Mouse (Mus musculus) monocyte, adult 2 months (primary cell): ENCODE measurements around the gene Diaph3.
"Not testable (repeated sequence)": the region's sequence is repeated elsewhere in the genome, so short reads cannot be mapped to it uniquely, and the experiment has no call there.

Experiments
- DNase-seq, 2 experiments: peaks; one replicate each; pipeline ENCODE4 v3.0.0; 2022; ENCODE audit warnings: low spot score in 2 of 2, low read depth in 1 of 2

Diaph3 gene

DNA sequence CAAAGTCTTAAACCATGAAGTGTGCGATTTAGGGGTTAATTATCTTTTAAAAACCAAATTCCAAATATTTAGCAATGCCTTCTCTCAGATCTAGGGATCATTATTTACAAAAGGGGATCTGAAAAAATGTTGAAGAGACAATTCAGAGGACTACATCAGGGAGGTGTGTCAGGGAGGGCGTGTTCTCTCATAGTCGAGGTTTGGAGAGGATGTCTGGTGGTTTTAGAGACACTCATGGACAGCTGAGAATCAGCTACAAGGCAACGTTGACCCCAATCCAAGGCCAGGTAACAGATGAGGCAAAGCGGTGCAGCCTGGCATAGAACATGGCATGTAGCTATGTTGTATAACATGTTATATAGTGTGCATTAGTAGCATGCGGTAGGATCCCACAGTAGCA lies 396.5 kb downstream of the Diaph3 start:
- DNase-seq: no peak

DNA sequence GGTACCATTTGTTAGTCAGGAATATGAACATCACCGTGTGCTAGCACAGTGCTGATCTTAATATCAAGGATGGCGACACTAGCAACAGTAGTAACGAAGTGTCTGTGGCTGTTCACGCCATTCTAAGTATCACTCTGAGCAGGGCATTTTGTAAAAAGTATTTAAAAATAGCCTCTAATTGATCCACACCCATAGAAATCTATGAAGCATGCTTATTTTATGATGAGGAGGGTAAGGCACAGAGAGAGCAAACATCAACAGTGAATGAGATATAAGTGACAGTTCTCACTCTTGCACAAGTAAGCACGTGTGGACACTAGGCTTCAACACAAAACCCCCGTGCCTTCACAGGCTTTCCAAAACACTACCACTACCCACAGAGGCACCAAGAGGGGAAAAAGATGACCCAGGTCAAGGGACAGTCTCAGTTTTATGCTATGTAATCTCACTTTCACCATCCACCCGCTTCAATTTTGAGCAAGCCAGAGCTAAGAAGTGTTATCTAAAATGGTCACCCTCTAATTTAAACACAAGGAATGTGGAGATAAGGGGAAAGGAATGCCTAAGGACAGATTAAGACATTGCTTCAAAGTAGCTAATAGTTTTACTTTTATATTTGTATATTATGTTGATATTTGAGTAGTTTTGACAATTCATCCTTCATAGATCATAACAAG lies 399.0 kb downstream of the Diaph3 start:
- no peak for DNase-seq

DNA sequence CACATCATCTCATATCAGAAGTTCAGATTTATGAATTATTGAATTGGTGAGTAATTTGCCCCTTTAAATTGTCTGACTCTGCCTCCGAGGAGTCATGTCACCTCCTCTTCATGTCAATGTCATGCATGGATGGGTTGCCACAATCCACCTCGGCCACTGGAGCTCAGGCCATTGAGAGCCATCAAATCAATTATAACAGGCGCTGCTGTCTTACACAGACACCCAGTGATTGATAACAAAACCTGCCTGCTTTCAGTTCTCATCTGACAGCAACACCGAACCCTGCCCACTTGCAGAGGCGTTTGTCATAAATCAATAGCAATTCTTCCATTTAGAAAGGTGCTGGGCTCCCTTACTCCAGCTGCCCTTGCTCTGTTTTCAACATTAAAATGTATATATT lies 402.1 kb downstream of the Diaph3 start:
- DNase-seq: no peak

DNA sequence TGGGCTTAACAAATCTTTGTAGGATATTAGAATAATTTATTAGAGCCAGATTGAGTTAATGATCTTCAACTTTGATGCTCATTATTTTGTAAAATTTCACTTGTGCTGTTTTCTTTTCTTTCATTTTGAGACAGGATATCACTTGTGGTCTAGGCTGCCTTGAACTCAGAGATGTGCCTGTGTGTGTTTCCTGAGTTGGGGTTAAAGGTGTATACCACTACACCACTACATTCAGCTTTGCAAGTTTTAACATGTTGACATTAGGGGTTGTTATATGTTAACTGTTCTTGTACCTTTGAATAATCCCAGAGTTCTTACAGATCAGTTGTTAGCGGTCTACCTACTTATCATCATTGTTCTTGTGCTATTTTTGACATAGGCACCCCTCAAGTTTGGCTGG lies 404.4 kb downstream of the Diaph3 start:
- no peak for DNase-seq

DNA sequence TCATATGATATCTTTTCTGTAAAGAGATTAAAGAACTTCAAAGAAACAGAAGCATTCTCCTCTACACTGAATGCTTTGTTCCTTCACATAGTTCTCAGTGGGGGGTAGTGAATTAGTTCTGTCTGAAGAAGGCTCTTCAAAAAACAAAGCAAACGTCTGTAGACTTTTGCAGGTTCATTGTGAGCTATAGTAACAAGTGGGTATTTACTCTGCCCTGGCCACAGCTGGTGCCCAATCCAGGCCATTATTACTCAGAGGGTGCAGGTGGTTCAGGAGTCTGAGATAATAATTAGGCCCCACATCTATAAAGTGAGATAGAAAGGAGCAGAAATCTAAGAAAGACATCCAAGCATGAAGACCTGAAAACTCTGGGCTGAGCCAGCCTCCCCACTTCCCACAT lies 409.7 kb downstream of the Diaph3 start:
- no peak for DNase-seq

DNA sequence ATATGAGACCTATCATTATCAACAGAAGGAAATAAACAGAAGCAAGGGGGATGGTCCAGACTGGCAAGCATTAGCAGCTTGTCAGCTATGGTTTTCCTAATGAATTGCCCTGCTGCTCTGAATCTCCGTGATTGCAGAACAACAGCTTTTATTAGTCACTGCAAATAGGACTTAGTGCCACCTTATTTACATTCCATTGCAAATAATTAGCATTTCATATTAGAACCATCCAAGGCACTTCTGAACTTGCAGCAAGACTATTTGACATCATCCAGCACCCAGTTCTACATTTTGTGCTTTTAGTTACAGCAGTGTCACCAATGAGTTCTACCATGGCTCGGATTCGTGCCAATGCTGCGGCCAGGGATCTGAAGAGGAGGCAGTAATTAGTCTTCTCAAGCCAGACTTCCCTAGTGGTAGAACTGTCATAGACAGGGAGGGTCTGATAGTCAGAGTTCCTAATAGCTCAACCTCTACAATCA lies 411.4 kb downstream of the Diaph3 start:
- DNase-seq: no peak

DNA sequence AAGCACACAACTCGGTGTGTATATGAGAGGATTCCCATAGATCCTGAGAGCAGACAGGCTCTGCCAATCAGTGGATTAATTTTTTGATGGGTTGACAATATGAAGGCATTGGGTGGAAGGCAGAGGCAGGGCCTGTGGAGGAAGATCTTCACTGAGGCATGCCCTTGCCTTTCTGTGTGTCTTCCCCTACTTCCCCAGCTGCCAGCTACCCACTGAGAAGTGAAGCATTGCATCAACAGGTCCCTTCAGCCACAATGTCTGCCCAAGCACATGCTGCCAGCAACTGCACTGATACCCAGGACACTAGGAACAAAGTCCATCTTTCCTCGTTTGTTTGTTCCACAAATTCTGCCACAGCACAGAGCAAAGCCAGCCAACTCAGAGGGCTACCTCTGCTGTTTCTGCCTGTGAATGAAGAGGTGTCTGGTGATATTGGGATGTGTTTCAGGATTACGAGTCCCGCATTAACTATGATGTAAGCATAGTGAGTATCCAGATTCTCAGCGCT lies 413.4 kb downstream of the Diaph3 start:
- DNase-seq: no peak

DNA sequence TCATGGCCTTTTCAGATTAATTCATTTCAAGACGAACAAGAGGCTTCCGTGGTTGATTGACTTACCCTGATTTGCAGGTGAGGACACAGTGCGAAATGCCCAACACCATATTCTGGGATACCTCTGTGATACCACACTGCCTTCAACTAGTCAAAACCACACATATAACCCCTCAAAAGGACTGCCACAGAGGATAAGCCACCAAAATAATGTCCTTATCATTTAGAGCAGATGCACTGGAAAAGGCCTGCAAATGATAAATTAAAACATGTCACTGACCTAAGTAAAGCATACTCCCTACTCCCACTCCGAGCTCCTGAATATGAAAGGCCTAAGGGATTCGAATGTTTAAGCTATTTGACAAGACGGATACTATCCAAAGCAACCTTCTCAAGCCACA lies 419.3 kb downstream of the Diaph3 start:
- no peak for DNase-seq

DNA sequence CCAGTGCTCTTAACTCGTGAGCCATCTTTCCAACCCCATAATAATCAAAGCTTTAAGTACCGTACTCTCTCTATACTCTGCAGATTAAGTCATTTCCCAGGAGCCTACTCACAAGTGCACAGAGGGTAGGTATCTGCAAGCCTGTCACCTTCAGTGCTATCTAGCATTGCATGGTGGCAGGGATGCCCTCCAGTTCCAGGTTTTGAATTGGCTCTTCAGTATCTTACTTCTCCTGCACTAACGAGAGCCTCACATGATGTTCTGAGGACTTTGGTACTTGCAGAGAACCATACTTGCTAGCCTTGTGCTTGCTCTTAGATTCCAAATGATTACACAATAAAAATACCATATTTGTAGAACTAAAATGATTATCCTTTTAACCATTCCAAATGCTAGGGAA lies 420.0 kb downstream of the Diaph3 start:
- DNase-seq: no peak

DNA sequence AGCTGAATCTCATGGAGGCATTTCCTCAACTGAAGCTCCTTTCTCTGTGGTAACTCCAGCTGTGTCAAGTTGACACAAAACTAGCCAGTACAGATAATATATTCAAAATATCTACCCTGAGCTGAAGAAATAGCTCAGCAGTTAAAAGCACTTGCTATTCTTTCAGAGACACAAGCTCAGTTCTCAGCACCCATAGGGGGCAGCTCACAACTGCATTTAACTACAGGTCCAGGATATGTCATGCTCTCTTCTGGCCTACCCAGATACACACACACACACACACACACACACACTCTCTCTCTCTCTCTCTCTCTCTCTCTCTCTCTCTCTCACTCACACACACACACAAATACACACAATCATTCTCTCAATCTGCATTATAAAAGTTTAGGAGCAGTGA lies 420.6 kb downstream of the Diaph3 start:
- not testable (repeated sequence) for DNase-seq

DNA sequence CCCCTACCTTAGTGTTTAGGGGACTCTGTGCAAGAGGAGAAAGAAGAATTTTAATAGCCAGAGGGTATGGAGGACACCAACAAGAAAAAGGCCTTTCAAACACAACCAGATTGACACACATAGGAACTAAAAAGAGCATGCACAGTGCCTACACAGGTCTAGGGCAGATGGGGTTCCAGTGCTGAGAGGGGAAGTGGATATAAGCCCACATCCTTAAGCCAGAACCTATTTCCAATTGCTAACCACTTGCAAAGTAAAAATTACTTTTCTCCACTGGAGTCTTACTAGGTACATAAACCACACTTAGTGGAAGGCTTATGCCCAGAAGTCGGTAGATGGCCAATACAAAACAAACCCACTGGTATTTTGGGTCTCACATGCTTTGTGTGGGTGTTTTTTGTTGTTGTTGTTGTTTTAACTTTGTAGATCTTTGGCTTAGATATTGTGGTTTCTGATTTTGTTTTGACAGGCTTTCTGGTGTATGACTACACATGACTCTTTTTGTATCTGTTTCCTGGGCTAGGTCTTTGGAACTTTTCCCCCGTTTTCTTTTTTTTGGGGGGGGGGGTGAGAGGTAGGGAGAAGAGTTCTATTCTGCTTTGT lies 426.8 kb downstream of the Diaph3 start:
- DNase-seq: no peak

DNA sequence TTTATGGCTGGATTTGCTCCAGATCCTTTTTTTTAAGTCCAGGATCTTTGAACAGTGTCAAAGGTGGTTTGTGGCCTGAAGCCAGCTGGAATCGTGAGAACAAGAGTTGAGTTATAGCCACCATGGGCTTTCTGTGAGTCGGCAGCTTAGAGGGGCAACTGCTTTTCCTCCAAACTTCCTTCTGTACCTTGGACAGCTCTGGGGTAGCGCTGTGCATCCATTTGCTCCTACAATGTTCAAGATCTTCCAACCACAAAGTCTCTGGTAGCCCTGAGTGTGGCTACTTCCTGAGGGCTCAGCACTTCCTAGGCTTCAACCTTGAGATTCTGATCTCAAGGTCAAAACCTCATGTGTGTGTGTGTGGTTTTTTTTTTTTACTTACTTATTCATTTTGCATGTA lies 437.0 kb downstream of the Diaph3 start:
- DNase-seq: no peak

DNA sequence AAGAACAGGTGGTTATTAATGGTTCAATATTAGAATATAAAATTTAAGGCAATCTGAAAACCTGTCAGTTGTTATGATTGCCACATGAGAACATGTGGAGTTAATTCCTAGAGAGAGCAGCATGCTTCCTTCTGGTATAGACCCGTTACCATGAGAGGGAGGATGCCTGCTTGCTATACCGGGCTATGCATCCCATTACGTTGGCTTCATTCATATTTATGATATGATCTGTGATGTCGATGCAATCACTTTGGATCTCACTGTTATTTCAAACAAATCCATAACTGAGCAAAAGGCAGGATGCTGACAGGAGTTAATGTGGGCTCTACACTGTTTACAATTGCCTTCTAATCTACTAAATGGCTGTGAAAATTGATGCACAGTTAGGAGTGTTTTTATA lies 439.9 kb downstream of the Diaph3 start:
- DNase-seq: no peak

DNA sequence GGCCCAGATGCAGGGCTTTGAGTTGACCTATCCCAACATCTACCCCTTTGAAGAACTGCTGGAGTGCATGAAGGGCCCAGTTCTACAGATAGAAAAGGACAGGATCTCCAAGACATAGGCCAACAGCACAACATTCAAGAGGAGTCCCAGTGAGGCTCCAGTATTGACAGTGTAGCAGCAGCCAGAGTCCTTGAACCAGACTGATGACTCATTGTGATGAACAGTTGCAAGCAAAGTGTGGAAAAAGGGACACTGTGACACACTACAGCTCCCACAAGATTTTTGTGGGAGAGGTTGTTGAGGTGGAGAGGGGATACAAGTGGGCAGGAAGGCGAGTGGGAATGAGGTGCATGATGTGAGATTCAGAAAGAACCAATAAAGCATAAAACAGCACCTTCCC lies 443.1 kb downstream of the Diaph3 start:
- DNase-seq: no peak

DNA sequence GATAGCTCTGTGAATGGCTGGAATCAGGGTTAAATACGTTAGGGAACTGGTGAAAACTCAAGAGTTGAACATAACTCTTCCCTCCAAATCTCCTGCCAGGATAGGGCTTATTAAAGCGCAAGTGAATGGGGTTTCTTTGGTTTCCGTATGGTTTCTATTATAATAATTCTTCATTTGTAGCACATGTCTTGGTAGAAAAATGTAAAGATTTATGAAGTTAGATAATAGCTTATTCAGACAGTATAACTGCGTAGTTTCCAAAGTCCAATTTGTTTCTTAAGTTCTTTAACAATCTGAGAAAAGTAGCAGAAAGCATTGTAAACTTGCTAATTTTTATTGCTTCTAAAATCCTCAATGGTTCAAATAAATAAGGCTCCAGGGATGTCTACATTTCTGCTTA lies 448.3 kb downstream of the Diaph3 start:
- no peak for DNase-seq

DNA sequence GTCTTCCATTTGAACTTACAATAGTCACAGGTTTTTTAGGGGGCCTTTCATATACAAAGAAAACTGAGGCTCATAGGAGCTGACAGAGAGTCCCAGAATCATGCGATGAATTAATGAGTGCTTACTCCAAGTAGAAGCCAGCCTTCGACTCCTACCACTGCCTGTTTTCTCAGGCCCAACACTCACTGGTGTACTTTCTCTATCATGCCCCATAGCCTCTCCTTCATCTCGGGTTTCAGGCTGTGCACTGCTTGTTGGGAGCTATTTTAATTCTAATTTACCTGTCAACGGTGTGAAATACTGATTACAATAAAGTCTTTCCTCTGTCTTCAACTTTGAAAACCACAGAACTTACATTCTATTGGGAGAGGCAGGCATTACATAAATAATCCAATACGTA lies 449.7 kb downstream of the Diaph3 start:
- DNase-seq: no peak

DNA sequence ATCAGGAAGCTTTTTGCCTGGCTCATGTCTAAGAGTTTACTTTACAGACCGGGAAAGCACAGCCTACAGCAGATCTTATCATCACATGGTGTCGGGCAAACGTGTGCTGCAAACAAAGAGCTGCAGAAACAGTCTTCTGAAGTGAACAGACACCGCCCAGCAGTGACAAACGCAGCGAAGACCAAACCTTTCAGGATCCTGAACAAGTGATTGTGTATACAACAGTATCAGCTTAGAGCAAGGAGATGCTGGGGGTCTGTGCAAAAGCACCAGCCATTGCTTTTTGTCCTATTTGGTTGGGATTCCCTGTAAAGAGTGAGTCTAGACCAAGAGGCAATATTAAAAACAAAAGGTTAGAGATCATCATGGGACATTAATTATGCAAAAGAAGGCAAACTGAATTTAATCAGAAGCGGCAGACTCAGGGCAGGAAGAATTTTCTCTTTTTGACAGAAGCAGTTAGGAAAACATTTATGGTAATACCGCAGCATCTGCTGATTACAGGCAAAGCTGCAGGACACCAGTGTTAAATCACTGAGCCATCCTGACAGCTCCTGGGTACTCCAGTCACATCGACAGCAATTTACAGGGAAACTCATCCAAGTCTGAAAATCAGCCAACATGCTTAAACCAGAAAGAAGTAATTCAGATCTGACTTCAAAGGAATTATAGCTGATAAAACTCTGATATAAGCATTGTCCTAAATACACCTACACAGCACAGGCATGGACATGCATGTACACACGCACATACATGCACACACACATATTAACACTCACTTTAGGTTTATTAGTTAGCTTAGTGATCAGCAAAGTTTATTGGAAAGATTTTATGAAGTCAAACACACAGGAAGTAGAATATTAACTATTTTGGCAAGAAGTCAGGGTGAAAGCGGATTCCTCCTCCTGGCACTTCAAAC lies 456.2 kb downstream of the Diaph3 start:
- DNase-seq: no peak

DNA sequence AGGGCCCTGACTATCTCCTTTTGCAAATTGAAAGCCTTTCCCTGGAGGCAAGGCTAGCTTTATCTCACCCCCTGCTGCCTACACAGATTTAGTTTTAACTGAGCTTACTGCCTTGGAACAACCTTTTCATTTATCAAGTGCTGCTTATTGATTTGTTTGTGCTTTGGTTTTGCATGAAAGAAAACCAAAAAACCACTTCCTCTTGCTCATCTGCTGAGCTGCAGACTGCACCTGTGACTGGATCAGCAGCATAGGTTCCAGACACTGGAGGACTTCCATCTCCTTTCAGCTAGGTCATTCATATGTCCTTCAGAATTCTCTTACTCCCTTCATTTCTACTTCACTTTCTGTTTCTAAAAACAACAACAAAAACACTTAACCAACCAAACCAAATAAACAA lies 459.1 kb downstream of the Diaph3 start:
- no peak for DNase-seq

DNA sequence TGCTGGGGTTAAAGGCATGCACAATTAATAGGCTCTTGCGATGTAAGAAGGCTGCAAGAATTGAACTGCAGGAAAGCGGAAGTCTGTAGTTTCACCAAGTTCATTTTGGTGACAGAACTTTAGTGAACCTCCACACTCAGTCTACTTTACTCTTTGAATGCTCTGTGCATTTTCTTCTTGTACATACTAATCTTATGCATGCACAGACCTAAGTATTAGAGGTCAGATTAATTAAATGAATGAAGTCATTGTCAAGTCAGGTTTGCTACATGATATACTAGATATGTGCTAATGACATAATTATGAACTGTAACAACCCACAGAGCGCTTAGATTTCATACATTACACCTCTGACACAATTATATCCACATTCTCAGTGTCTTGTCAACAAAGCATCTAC lies 462.0 kb downstream of the Diaph3 start:
- DNase-seq: no peak

DNA sequence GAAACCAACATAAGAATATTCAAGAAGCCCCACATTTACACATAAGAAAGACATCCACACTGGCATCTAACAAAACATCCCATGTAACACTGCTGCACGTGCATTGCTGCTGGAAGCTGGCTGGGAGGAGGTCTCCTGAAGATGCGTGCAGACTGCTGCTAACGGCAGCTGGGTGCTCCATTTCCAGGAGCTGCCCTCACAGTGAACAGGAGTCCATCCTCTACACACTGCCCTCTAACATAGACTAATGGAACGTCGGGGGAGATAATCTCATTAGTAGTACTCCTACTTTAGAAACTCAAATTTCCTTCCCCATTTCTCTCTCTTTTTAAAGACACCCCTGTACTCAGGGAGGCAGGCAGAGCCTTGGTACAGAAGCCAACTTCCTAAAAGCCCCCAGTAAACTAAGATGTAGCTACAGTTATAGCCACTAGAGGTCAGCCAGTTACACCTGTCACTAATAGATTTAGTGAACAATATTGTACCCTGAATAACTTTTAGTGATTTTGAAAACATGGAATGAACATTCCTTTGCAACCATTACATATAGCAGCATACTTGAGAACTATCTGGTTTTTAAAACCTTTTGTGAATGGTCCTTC lies 462.8 kb downstream of the Diaph3 start:
- DNase-seq: no peak

DNA sequence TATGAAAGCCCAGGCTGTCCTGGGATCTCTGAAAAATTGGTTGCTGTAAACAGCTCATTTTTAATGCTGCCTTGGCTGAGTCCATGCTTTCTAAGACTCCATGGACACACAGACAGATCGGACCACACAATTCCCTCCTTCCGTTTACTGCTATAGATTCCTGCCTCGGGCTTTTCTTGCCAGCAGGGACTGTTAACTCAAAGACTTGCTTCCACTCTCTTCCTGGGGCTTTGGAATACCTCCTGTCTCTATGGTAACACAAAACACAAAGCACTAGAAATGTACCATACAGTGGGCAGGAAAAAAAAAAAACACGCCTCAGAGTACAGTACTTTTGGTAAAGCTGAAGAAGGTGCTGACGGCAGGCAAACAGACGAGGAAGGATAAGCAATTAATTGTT lies 464.0 kb downstream of the Diaph3 start:
- DNase-seq: no peak

DNA sequence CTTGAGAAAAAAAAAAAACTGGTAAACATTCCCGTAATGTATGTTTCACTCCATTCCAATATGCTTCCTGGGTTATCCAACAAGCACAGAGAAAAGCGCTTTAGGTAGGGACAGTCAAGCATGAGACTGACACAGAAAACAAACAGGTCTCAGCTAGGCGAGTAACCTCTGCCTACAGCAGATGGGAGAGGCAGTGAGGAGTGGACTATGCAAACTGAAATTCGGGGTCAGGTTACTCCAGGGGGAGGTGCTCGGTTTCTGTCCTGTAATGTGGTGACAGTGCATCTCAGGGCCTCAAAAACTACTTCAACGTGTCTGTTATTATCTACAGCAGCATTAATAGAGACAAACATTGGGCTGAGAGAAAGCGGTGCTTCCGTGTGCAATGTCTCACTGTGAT lies 465.7 kb downstream of the Diaph3 start:
- no peak for DNase-seq
